Mouse (Mus musculus): ENCODE measurements at regions not wholly inside any gene's neighbourhood (a gene's known extent, or its start where the extent isn't known, plus 50 kb on each side); places are given as distances from the start of the nearest gene placed in this dataset.

GRCm38 (mm10) chr14:106506921-106507320 is 400.9 kb downstream of the Trim52 start:
- no peak for TF ChIP-seq CTCF (IDR thresholded peaks at IDR 0.05)
- no peak for TF ChIP-seq POLR2A (IDR thresholded peaks at IDR 0.05; ENCODE audit: insufficient read depth, low read depth, low read length)
- no peak for TF ChIP-seq EP300 (IDR thresholded peaks at IDR 0.05; ENCODE audit: insufficient read depth, low read depth, low read length)

All from heart, adult 2 months (tissue).